Mouse (Mus musculus) gastrocnemius, adult 8-10 months (tissue): ENCODE measurements around the gene Exoc3l4. TPM values are rescaled to one million over a fixed set of nuclear protein-coding genes. Genes with fewer than 3 reads are reported as not detected.
A peak's percentile ranks its signal among the peaks of the same experiment; 100 is the strongest.

Source experiments
- DNase-seq, 2 experiments: peaks; one replicate each; pipeline ENCODE4 v3.0.0; 2022; ENCODE audit warnings: low spot score in 2 of 2
- total RNA-seq, 4 experiments: library from RNA; stranded (reverse); gene quantifications; 2 replicates each; pipeline ENCODE4 v1.2.4; 2022

Exoc3l4 gene
- total RNA-seq, 4 experiments from 2014 or later = 0.72 to 3.2 (median 2.7) TPM

GRCm38 (mm10) chr12:111411631-111412355 lies 5.0 kb upstream of the Exoc3l4 start:
- DNase-seq = no peak

GRCm38 (mm10) chr12:111412581-111413284 lies 4.1 kb upstream of the Exoc3l4 start:
- DNase-seq = no peak

DNA sequence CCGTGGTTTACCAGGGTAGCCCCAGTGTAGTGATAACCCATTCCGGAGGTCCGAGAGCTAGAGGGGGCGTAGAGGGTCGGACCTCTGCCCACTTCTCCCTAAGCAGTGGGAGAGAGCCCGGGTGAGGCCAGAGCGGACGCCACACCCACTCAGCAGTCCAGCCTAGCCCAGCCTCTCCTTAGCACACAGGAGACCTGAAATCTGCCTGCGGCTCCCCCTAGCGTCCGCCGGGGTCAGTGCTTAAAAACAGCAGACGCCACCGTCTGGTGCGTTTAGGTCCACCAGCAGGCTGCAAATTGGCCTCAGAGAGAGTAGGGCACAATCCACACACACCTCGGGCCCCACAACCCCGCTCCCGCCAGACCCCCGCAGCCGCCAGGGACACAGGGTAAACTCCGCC lies 3.5 kb upstream of the Exoc3l4 start:
- peak; percentile 83 to 87 for DNase-seq

GRCm38 (mm10) chr12:111419918-111420317 lies 3.1 kb downstream of the Exoc3l4 start:
- DNase-seq = no peak

DNA sequence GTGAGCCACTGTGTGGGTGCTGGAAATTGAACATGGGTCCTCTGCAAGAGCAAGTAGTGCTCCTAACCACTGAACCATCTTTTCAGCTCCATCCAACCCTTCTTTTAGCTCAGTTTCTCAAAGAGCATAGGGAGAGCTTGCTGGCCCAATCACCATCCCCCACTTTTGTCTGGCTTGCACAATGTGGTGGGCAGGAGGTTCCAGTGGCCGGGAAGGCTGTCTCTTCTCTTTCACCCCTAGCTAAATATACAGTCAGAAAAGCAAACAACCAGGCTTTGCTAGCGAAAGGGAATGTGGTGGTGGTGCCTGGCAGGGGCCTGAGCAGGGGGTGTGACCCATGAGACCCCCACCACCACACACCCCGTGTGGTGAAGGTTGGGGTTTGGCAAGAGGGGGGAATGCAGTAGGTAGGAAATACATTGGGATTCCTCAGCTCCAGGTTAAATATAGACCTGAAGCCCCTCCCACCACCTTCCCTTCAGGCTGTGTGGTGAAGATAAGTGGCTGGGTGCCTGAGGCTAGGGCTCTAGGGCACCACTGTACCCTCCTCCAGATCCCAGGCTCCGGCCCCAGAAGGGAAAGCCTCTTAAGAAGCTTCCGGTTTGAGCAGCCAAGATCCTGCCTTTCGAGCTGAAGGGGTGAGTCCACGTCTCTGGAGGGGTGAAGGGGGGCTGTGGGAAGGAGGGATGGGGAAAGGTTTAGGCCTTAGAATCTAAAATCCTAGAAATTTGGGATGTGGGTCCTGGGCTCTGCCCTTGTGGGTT lies 4.3 kb downstream of the Exoc3l4 start:
- no peak for DNase-seq

DNA sequence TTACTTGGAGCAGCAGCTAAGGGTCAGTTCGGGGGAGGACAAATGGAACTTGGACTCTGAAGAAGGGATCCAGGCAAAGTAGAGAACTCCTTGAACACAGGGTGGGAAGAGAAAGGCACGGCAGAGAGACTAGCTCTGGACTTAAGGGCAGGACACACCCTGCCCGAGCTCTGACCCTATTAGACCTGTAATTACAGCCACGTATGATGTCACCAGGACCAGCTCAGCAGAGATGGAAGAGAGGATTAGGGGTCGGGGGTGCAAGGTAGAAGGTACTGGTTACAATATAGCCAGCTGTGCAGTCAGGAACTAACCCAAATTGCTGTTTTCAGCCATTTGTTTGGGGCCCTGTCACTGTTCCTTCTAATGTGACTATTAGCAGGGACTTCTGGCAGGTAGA lies 6.0 kb downstream of the Exoc3l4 start:
- DNase-seq = no peak

DNA sequence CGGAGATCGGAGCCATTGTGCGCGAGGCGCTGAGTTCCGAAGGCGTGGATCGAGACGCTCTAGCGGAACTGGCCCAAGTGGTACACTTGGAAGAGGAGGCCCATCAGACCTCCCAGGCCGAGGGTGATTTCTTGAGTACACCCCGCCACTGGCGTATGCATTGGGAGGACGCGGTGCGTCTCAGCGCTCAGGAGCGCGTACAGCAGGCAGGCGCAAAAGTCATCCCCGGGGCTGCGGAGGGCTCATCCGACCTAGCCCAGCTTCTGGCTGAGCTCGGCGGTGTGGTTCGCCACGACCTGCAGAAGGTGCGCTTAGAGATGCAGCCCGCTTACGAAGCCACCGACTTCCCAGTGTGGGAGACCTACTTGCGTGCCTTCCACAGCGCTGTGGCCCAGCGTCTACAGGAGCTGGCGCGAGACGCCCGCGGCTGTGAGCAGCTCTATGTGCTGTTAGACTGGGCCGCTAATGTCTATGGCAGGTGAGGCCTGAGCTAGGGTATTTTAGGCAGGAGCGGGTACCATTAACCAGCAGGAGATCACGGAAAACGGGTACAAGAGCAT lies 6.8 kb downstream of the Exoc3l4 start:
- no peak for DNase-seq

- no peak for DNase-seq
Measured at GRCm38 (mm10) chr12:111424547-111424946, 7.7 kb downstream of the Exoc3l4 start.

- DNase-seq = peak; percentile 82 to 87
Measured at GRCm38 (mm10) chr12:111425258-111425657, 8.4 kb downstream of the Exoc3l4 start.

- DNase-seq = peak; percentile 88 to 90
Measured at GRCm38 (mm10) chr12:111425789-111426460, 9.1 kb downstream of the Exoc3l4 start.

GRCm38 (mm10) chr12:111427438-111428113 lies 10.8 kb downstream of the Exoc3l4 start:
- no peak for DNase-seq

- no peak for DNase-seq
Measured at GRCm38 (mm10) chr12:111428364-111428763, 11.5 kb downstream of the Exoc3l4 start.

- no peak for DNase-seq
Measured at GRCm38 (mm10) chr12:111428961-111429911, 12.4 kb downstream of the Exoc3l4 start.

DNA sequence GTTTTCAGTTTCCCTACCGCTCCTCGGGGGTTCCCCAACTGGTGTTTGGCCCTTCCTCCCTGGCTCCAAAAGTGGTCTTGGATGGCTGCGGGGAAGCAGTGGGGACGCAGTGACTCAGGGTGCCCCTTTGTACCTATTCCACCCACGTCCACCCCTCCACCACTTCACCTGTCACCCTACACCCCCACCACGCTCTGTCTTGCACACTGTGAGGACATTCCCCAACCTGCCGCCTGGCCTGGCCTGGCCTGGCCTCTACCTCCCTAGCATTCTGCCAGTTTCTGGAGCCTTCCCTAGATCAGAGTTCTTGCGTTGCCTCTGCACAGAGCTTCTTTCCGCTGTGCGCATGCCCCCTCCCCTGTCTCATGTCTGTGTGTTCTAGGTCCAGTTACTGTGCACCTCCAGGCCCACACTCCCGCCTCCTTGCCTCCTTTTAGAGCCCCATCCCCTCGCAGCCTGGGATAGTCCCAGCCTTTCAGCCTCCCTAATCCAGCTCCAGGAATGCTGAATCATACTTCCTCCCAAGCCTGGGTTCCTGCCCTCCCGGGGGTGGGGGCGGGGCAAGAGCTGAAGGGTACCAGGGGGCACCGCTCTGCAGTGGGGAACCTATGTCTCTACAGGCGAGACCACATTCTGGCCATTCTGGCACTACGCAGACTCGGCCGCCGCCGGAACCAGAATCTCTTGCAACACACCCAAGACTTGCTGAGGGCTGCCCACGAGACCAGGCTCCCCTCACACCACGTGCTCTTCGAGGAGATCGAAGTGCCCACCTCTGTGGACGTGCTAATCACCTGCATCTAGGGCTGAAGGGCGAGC lies 13.4 kb downstream of the Exoc3l4 start:
- peak in 1 of 2 experiments; percentile 54 for DNase-seq

GRCm38 (mm10) chr12:111430868-111431817 lies 14.3 kb downstream of the Exoc3l4 start:
- DNase-seq = peak; percentile 50 to 67

DNA sequence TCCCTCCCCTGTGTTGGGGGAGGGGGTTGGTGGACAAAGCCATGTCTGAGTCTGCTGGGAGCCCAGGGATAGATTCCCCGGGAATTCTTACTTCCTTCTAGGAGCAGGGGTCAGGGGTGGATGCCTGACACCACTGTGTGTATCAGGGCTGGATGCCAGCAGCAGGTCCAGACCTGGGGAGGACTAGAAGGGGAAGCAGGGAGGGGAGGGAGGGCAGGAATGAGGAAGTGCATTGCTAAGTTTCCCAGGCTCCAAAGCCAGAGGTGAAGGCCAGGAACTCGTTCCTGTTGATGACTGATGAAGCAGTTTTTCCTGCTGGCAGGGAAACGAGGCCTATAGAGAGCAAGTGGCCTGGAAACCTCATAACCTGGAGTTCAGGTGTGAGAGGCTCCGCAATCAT lies 15.3 kb downstream of the Exoc3l4 start:
- DNase-seq = no peak

GRCm38 (mm10) chr12:111432751-111433331 lies 16.0 kb downstream of the Exoc3l4 start:
- no peak for DNase-seq
